Mouse (Mus musculus): ENCODE data around the gene Ang.

- TF ChIP-seq HCFC1 (IDR thresholded peaks at IDR 0.05; ENCODE audit: borderline replicate concordance, insufficient read depth, low read length) (no peak), MAFK (IDR thresholded peaks at IDR 0.05; ENCODE audit: insufficient read depth, low read depth, low read length) (no peak), CHD2 (IDR thresholded peaks at IDR 0.05; ENCODE audit: low read depth, low read length) (no peak), ZC3H11A (IDR thresholded peaks at IDR 0.05; ENCODE audit: borderline replicate concordance, low read depth, low read length) (no peak), ZNF384 (IDR thresholded peaks at IDR 0.05; ENCODE audit: low read depth, low read length) (no peak)
Measured at GRCm38 (mm10) chr14:51127648-51128258, 36.8 kb downstream of the Ang start.

Data from ES-E14 (cell line).